Mouse (Mus musculus): ENCODE measurements around the gene Anapc2. TPM values are rescaled to one million over a fixed set of nuclear protein-coding genes. Genes with fewer than 3 reads are reported as not detected.

Anapc2 gene
- total and polyA plus RNA-seq, 3 experiments = 9.8 to 67.0 TPM; not detected in 1

- H3K4me1 ChIP-seq (ENCODE audit: control insufficient read depth in 1 of 2, insufficient read depth in 2 of 2, low read length in 2 of 2) = peaks cover 0 to 8% of the 10 kb centered on the region in 2 experiments; a peak in 2 of 4 replicates
- DNase-seq (ENCODE audit: low read depth, low spot score) = peak; percentile 29
- H3K27me3 ChIP-seq (ENCODE audit: control insufficient read depth in 1 of 2, insufficient read depth in 2 of 2, low read length in 2 of 2) = peaks cover 0 to 2% of the 10 kb centered on the region in 2 experiments; a peak in 1 of 4 replicates
- no peaks in the 10 kb centered on the region for H3K79me2 ChIP-seq (ENCODE audit: control insufficient read depth, insufficient read depth, low read length, poor library complexity)
- peaks cover 0 to 3% of the 10 kb centered on the region in 2 experiments; a peak in 1 of 4 replicates for H3K36me3 ChIP-seq (ENCODE audit: control insufficient read depth in 1 of 2, insufficient read depth in 2 of 2, low read length in 2 of 2)
- H3K9ac ChIP-seq (ENCODE audit: control insufficient read depth, low read depth, low read length, poor library complexity, severe bottlenecking) = no peak overlapping the region
- no peak overlapping the region for H3K4me3 ChIP-seq (ENCODE audit: control insufficient read depth in 1 of 2, insufficient read depth in 1 of 2, low read depth in 2 of 2, low read length in 2 of 2)
- H3K9me3 ChIP-seq (replicated peaks; ENCODE audit: insufficient read depth, low read length) = no peaks in the 10 kb centered on the region
- TF ChIP-seq ETS1 (IDR thresholded peaks at IDR 0.05; ENCODE audit: low read depth, low read length) = no peak
- no peak for TF ChIP-seq NELFE (IDR thresholded peaks at IDR 0.05; ENCODE audit: low read depth, low read length)
- TF ChIP-seq MAX (IDR thresholded peaks at IDR 0.05; ENCODE audit: low read length) = no peak
- no peak for TF ChIP-seq CHD2 (IDR thresholded peaks at IDR 0.05; ENCODE audit: low read length)
- no peak for TF ChIP-seq ZC3H11A (IDR thresholded peaks at IDR 0.05; ENCODE audit: low read depth, low read length)
- TF ChIP-seq POLR2AphosphoS5 (IDR thresholded peaks at IDR 0.05; ENCODE audit: borderline replicate concordance, low read depth, low read length) = no peak
- no peak for TF ChIP-seq EP300 (IDR thresholded peaks at IDR 0.05; ENCODE audit: low read depth in 1 of 2, low read length in 2 of 2)
- no peak for TF ChIP-seq RAD21 (IDR thresholded peaks at IDR 0.05; ENCODE audit: low read depth, low read length)
- no peak for TF ChIP-seq NRF1 (IDR thresholded peaks at IDR 0.05; ENCODE audit: insufficient read depth, low read depth, low read length, poor library complexity, severe bottlenecking)
- H3K27ac ChIP-seq (ENCODE audit: control insufficient read depth, low read depth, low read length) = no peak overlapping the region
Measured at GRCm38 (mm10) chr2:25303931-25304656, 31.8 kb downstream of the Anapc2 start.

- H3K27ac ChIP-seq (ENCODE audit: control insufficient read depth, low read depth, low read length) = no peak overlapping the region
- no peak for DNase-seq (ENCODE audit: low read depth, low spot score)
- peaks cover 0 to 8% of the 10 kb centered on the region in 2 experiments; a peak in 2 of 4 replicates for H3K4me1 ChIP-seq (ENCODE audit: control insufficient read depth in 1 of 2, insufficient read depth in 2 of 2, low read length in 2 of 2)
- H3K4me3 ChIP-seq (ENCODE audit: control insufficient read depth in 1 of 2, insufficient read depth in 1 of 2, low read depth in 2 of 2, low read length in 2 of 2) = no peak overlapping the region
- no peak for TF ChIP-seq JUND (IDR thresholded peaks at IDR 0.05; ENCODE audit: low read depth, low read length)
- no peak for TF ChIP-seq EP300 (IDR thresholded peaks at IDR 0.05; ENCODE audit: low read depth in 1 of 2, low read length in 2 of 2)
- TF ChIP-seq TAL1 (IDR thresholded peaks at IDR 0.05; ENCODE audit: low read length) = no peak
- TF ChIP-seq GATA1 (IDR thresholded peaks at IDR 0.05; ENCODE audit: low read depth, low read length) = no peak
- TF ChIP-seq NRF1 (IDR thresholded peaks at IDR 0.05; ENCODE audit: insufficient read depth, low read depth, low read length, poor library complexity, severe bottlenecking) = no peak
- no peak for TF ChIP-seq MAZ (IDR thresholded peaks at IDR 0.05; ENCODE audit: low read depth, low read length)
- no peak for TF ChIP-seq CHD1 (IDR thresholded peaks at IDR 0.05; ENCODE audit: low read depth, low read length)
- no peak for TF ChIP-seq POLR2AphosphoS2 (IDR thresholded peaks at IDR 0.05; ENCODE audit: low read length)
- no peak for TF ChIP-seq MAX (IDR thresholded peaks at IDR 0.05; ENCODE audit: low read length)
- TF ChIP-seq HCFC1 (IDR thresholded peaks at IDR 0.05; ENCODE audit: low read depth, low read length) = no peak
- no peak for TF ChIP-seq CHD2 (IDR thresholded peaks at IDR 0.05; ENCODE audit: low read length)
- no peak for TF ChIP-seq MYB (IDR thresholded peaks at IDR 0.05; ENCODE audit: low read depth, low read length)
- TF ChIP-seq SIN3A (IDR thresholded peaks at IDR 0.05; ENCODE audit: low read length) = no peak
- no peak for TF ChIP-seq NELFE (IDR thresholded peaks at IDR 0.05; ENCODE audit: low read depth, low read length)
- no peak for TF ChIP-seq RCOR1 (IDR thresholded peaks at IDR 0.05; ENCODE audit: low read depth, low read length)
- no peak for TF ChIP-seq MXI1 (IDR thresholded peaks at IDR 0.05; ENCODE audit: low read depth, low read length)
- no peak for TF ChIP-seq BHLHE40 (IDR thresholded peaks at IDR 0.05; ENCODE audit: borderline replicate concordance, low read depth, low read length)
- no peak for TF ChIP-seq POLR2AphosphoS5 (IDR thresholded peaks at IDR 0.05; ENCODE audit: borderline replicate concordance, low read depth, low read length)
- H3K79me2 ChIP-seq (ENCODE audit: control insufficient read depth, insufficient read depth, low read length, poor library complexity) = no peaks in the 10 kb centered on the region
- peaks cover 0 to 3% of the 10 kb centered on the region in 2 experiments; a peak in 1 of 4 replicates for H3K36me3 ChIP-seq (ENCODE audit: control insufficient read depth in 1 of 2, insufficient read depth in 2 of 2, low read length in 2 of 2)
- H3K9me3 ChIP-seq (replicated peaks; ENCODE audit: insufficient read depth, low read length) = no peaks in the 10 kb centered on the region
- peaks cover 0 to 2% of the 10 kb centered on the region in 2 experiments; a peak in 1 of 4 replicates for H3K27me3 ChIP-seq (ENCODE audit: control insufficient read depth in 1 of 2, insufficient read depth in 2 of 2, low read length in 2 of 2)
- no peak overlapping the region for H3K9ac ChIP-seq (ENCODE audit: control insufficient read depth, low read depth, low read length, poor library complexity, severe bottlenecking)
Measured at GRCm38 (mm10) chr2:25304657-25305541, 32.6 kb downstream of the Anapc2 start.
